Mouse (Mus musculus) frontal cortex, postnatal 14 days (tissue): ENCODE results near the gene 4932438H23Rik.

Experiments used
- DNase-seq, 2 experiments: peaks; one replicate each; pipeline ENCODE4 v3.0.0; 2022; ENCODE audit warnings: low spot score in 2 of 2

Gene 4932438H23Rik

DNA sequence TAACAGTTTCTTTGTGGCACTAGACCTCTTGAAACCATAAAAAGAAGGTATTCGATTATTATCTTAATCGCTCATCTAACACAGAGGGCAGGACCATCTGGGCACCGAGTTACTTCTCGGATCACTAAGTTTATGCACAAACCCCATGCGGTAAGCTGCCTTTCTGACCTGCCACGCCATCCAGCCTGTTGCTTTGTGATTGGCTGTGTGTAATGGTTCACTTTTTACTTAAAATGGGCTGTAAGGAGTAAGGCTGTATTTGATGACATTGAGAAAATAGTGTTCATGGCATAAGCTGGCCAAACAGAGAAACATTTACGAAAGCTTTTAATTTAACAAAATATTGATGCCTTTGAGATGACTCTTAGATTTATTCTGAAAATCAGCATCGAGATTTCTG, at the start of gene 4932438H23Rik:
4932438H23Rik (minus strand) TSS at position 101 of the 400 bp plus-strand sequence.
- no peak for DNase-seq

DNA sequence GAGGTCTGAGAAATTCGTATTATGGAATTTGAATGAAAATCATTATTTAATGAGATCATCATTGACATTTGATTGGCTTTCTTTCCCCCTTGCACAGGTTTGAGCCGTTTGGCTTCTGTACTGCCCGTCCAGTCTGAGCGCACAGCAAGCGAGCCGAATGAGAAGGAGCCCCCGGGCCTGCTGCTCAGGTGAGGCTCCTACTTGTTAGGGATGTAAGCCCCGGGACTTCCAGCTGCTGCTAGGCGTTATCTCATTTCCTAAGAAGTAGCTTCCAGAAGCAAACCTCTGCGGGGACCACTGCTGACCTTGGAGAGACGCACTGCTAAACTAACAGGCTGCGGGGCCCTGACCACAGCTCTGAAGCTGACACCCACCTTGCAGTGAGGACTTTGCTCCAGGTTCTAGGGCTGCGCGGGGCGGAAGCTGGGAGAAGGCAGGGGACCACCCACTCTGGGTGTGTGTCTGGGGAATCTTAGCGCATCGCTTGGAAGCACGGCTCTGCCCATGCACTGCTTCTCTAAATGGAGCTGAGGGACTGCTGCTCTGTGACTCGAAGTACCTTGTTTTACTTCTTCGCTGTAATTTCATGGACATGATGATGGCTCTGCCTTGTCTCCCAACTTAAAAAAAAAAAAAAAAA, 46.2 kb upstream of the 4932438H23Rik start:
- no peak for DNase-seq

DNA sequence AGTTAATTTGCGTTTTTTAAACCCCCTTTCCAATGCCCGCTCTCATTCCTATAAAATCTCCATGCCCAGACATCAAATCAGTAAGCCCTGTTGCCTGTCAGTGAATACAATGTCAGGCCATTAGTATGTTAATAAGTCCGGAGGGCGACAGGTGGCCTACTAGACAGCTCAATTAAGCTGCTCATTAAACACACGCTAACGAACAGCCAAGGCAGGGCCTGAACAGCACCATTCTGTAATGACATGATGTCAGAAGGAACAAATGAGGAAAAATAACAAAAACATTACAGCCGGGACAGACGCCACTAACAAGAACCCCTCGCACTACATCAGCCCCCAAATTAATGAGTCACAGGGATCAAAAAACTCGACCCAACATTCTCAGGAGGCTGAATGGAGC, 45.5 kb upstream of the 4932438H23Rik start:
- DNase-seq, result no peak

DNA sequence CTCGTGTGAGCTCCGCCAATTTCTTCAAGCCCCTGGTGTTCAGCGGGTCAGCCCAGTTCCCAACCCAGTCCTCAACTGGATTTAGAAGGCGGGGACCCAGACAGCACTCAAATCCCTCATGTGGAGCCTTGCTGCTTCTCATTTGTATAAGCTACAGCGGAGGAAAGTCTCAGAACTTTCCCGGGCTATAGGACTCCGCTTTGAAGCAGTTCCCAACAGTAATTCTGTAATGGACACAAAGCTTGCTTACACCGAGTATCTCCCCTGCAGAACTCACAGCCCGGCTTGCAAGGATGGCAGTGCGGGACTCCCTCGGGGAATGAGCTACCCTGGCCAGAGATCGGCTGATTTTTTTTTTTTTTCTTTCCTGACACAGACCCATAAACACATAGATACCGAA, 45.1 kb upstream of the 4932438H23Rik start:
- DNase-seq, result no peak

DNA sequence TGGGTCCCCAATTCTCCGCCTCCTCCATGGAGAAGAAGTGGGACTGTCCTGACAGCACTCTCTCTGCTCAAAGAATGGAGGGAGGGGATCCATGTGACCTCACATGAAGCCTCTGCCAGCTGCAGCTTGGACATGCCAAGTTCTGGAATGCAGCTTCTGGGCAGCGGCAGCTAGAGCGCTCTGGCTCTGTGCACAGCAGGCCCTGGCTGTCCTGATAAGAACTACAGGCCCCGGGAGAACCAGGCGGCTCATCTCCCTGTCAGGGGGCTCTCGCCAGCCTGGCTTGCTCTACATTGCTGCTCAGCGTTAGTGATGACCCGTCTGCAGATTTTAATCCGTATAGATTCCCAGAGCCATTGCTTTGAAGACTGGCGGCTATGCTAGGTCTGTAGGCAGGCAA, 44.6 kb upstream of the 4932438H23Rik start:
- no peak for DNase-seq

DNA sequence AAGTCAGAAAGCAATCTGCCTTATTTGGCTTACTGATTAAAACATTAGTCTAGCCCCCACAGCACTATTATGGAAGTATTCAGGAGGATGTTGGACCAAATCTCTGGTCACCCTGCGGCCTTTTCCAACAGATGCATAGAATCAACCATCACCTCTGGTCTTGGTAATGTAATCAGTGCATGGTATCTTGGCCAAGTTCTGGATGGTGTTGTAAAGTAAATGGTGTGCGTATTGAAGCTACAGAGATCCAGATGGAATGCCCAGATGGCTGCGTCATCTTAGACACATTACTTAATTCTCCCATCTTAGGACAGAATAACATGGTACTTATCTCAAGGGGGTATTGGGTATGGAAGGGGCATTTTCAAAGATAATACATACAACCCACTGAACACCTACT, 43.8 kb upstream of the 4932438H23Rik start:
- DNase-seq, result no peak

DNA sequence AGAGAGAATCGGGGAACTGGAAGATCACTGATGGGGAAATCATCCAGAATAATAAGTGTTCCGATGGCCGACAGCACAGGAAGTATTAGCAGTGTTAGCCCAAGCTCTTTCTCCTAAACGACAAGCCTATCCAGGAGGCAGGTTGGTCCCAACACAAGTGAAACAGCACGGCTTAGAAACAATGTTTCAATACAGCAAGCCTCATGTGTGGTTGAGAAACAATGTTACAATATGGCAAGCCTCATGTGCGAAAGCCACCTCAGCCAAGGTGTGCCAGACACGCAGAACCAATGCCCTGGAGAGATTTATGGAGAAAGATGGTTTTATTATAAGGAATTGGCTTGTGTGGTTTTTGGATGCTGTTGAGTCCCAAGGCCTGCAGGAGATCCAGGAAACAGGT, 43.2 kb upstream of the 4932438H23Rik start:
- DNase-seq, result no peak

DNA sequence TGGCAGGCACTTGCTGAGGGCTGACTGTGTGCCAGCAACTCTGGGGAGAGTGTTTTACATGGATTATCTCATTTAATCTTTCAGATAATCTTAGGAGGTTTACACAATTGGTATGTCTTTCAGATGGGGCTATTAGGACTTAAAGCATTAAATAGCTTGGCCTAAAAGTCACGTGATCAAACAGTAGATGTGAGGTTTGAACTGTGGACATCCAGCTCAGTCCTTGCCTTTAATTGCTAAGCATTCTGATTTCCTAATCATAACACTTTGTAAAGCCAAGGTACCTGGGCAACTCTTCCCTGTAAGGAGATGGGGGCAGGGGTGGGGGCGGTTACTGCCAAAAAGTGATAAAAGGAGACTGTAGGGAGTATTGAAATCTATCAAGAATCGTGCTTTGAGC, 41.7 kb upstream of the 4932438H23Rik start:
- DNase-seq, result no peak

DNA sequence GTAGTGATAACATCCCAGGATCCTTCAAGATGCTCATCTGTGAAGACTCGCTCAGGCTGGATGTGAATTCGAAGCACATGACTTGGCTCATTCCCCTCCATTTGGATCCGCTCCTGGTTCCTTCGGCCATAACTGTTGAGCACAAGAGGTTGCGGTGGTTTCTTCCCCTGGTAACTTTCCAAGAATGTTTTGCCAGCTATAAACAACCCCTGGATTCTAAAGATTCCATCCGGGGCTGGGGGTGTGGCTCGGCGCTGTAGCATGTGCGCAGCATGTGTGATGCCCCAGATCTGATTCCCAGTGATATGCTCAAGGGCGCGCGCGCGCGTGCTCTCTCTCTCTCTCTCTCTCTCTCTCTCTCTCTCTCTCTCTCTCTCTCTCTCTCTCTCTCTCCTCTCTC, 35.0 kb upstream of the 4932438H23Rik start:
- no peak for DNase-seq

DNA sequence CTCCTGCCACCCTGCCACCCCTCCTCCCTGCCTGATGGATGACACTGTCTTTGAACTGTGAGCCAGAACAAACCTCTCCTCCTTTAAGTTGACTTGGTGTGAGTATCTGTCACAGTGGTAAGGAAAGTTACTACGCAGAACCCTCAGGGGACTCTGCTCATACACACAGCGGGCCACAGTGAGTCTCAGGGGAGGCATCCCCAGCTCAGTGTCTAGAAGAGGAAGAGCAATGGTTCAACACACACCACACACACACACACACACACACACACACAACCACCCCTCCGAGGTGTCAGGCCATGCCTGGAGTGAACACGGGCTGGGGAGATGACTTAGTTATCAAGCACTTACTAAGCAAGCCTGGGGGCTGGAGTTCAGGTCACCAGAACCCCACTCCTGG, 33.5 kb upstream of the 4932438H23Rik start:
- no peak for DNase-seq

DNA sequence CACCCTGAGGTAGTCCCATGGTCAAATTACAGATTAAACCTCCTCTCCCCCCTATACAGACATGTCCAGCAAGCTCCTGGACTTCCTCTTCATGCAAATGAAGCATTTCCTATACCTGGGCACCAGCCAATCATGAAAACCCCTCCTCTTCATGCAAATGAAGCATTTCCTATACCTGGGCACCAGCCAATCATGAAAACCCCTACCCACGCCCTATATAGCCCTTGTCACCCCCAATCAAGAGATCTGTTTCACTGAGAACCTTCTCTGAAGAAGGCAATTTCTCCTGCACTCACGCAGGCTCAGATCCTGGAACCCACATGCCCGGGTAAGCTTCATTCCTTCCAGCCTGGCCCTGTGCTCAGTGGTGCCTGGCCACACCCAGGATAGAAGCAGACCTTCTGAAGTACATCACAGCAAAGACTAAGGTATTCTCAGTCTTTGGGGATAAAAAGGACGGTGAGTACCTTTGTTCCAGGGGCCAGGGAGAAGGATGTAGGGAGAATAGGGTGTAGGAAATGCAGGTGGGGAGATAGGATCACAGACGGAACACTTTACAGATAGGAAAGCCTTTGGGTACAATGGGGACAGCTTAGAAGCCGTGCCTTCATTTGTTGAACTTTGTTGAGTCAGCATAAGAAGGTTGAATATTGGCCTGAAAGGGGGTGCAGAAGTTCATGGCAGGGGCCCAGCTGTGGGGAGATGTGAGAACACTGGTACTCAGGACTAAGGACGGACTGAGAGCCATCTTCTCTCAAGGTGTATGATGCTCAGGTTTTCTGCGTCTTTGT, 32.0 kb upstream of the 4932438H23Rik start:
- DNase-seq, result no peak

DNA sequence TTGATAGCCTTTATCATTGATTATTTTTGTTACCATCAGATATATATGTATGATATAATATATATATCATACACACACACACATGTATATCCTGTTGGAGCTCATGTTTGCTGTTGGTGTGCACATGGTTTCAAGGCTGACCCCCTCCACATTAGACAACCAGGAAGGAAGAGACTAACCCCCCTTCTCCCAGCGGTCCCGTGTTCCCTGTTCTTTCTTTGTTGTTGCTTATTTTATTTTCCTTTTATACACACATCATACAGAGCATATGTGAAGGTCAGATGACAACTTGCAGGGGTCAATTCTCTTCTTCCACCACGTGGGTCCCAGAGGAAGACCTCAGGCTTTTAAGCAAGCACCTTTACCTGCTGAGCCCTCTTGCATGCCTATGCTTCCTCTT, 29.3 kb upstream of the 4932438H23Rik start:
- DNase-seq, result no peak

DNA sequence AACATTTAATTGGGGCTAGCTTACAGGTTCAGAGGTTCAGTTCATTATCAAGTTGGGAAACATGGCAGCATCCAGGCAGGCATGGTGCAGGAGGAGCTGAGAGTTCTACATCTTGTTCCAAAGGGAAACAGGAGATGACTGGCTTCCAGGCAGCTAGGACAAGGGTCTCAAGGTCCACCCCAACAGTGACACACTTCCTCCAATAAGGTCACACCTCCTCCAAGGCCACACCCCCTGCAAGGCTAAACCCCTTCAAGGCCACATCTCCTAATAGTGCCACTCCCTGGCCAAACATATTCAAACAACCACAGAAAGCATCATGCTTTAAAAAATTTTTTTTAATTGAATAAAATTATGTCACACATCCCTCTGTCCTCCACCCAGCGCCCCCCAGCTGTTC, 28.9 kb upstream of the 4932438H23Rik start:
- no peak for DNase-seq

DNA sequence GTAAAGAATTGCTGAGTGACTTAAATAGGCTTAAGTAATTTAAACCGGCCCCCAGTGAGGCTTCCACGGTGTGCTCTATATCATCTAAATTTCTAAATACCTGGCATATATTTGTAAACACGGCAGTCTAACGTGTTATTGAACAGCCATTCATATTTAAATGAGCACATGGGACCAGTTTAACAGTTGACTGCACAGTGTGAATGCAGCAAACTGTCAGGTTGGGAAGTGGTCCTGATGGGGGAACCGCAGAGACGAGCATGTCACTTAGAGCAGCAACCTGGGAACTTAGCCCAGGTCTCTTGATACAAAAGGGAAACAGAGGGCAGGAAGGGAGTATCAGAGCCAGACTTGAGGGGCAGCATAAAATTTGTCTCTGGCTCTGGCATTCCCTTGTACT, 25.0 kb upstream of the 4932438H23Rik start:
- DNase-seq, result no peak

DNA sequence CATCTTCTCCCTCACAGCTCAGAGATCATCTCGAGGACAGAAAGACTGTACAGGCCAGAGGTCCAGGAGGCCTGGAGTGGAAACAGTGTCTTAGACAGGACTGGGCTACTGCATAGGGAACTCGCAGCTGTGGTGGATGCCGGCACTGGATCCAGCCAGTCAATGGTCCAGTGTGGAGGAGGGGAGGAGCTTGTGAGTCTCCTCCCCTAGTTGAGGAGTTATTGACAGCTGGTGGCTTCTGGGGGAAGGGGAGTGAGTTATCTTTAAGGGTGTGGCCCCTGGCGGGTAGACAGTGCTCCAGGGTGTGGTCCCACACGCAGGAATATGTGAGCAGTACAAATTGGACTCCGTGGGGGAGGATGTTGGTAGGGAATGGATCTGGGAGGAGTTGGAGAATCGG, 21.8 kb upstream of the 4932438H23Rik start:
- no peak for DNase-seq

DNA sequence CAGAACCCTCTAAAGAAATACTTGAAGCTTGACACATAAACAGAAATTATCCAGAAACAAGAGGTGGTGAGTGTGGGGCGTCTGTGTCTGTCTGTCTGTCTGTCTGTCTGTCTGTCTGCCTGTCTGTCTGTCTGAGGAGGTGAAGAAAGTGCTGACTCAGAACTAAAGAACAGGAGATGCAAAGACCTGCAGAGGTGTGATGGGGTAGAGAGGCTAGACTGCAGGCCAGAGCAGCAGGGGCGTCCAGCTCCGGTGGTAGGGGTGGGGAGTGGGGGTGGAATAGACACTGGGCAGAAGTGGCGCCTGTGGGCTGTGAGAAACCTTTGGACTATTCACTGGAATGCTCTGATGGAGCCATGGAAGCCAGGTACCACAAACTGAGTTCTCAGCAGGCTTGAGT, 21.1 kb upstream of the 4932438H23Rik start:
- DNase-seq, result no peak

DNA sequence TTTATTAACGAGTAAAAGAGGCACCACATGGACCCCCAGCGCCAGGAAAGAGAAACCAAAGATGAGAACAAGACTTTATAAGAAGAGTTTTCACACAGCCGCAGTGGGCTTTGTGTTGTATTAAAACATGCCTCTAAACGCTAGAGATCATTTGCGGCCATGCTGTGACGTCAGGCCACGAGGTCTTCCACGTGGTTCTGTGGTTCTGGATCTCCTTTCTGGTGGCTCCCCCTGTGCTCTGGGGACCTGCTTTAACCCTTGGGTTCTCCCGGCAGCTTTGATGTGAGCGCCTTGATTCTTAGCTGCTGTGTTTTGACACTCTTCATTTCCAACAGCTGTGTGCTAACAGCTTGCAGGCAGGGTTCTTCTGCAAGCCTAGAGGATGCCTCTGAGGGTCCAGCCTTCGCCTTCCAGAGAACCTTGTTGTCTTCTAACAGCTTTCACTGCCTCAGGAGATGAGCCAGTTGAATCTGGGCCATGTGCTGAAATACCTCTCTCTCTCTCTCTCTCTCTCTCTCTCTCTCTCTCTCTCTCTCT, 16.1 kb upstream of the 4932438H23Rik start:
- no peak for DNase-seq

DNA sequence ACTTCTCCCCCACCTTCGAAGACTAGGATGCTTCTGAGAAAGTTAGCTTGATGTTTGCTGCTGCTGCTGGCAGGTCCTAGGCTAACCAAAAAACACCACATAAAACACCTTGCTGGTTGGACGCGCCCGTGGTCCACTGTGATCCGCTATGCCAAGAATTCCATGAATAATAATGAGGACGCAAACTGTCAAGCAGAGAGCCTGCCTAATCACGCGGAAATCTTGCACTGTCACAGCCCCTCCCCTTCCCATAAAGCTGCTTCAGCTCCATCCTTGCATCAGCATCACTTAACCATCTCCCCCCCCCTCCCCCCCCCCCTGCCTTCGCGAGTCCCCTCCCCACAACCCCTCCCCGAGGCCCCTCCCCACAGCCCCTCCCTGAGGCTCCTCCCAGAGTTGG, 12.7 kb upstream of the 4932438H23Rik start:
- no peak for DNase-seq

DNA sequence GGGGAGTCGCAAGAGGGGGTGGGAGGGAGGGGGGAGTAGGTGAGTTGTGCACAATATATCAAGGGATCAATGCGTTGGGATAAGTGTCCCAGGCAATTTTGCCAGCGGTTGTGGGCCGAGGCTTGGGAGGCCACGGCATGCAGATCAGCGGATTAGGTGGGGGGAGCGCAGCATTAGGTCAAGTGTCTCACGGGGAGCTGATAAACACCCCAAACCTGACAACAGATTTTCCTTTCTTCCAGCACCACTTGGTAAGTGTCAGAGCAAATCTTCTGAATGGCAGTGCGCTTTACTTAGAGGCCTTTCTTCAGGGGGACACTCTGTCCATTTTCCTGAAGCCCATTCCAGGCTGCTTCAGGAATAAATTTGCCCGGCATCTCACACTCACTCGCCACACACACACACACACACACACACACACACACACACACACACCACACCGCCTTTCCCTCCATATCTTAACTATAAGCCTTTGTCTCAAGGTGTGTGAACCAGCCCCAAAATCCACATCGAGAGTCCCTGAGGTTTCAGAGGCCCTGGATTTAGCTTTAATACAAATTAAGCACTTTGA, 10.6 kb upstream of the 4932438H23Rik start:
- no peak for DNase-seq

DNA sequence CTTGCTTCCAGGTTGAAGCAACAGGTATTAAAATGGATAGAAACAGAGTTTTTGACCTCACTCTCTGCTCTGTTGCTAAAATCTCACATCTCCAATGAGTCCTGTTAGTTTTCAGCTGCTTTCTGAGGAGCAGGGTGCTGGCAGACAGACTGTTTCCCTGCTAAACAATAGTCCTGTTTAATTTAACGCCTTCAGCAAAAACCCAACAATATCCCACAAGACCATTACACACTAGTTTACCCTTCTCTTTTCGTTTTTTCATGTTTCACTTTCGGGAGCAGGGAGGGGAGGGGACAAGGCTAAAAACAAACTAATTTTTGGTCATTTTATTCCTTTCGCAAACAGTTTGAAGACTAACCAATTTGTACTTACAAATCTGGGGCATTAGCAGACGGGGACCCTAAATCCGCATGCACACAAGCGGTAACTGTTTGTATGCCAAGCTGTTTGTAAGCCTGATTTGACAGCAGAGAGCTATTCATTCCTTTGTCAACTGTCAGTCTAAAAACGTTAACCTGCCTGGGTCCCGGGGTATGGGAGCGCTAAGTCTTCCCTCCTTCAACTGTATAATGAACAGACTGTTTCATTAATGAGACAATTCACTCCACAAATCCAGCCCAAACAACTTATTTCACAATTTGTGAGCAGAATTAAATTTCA, 10.0 kb upstream of the 4932438H23Rik start:
- no peak for DNase-seq

DNA sequence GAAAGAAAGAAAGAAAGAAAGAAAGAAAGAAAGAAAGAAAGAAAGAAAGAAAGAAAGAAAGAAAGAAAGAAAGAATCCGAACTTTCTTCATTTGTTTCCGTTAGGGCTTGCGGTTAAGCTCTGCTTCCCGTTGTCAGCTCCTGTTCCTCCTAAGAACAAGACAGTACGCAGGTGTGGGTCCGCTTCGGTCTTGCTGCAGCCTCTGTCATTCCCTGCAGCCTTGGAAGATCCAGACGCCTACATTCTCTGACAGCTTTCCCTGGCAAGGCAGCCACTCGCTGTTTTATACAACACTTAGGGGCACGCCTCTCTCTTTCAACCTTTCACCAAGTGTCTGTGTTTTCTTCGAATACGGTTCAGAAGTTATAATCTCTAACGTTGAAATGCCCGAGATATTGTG, 8.5 kb upstream of the 4932438H23Rik start:
- DNase-seq, result no peak

DNA sequence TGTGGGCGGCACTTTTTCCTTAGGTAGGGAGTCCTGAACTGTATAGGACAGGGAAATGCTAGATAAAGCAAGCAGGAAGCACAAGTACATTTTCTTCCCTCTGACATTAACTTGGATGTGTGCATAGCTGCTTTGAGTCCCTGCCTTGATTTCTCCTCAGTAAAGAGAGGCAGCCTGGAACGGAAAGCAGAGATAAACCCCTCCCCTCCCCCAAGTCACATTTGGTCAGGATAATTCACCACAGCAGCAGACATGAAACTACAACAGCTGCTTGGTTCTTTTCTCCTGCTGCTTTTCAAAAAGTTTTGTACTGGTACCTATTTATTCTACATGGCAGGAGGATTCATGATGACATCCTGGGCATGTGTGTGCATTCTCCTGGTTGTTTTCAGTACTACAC, 5.6 kb upstream of the 4932438H23Rik start:
- DNase-seq, result no peak
